Mouse (Mus musculus) forebrain, embryonic 15.5 days (tissue): ENCODE data around the gene Ylpm1. TPM values are rescaled to one million over a fixed set of nuclear protein-coding genes. Genes with fewer than 3 reads are reported as not detected.

Experiments
- ATAC-seq: fragments of 200-750 bp; cut with Nextera tagmentation; replicated peaks from 2 replicates; pipeline ENCODE4 v1.8.0; 2017; ENCODE audit warnings: mild to moderate bottlenecking, moderate TSS enrichment, moderate library complexity
- H3K27ac ChIP-seq: fragments of 300-500 bp; sonication (generic); replicated peaks from 2 replicates; pipeline ENCODE4 v1.5.1; 2015; ENCODE audit warnings: mild to moderate bottlenecking, inconsistent platforms
- H3K27me3 ChIP-seq: fragments of 300-500 bp; sonication (generic); 2 replicates; pipeline ENCODE4 v1.6.1; 2015; ENCODE audit warnings: inconsistent platforms
- H3K36me3 ChIP-seq: fragments of 300-500 bp; sonication (generic); 2 replicates; pipeline ENCODE4 v1.6.1; 2015; ENCODE audit warnings: mild to moderate bottlenecking, inconsistent platforms
- H3K4me1 ChIP-seq: fragments of 300-500 bp; sonication (generic); 2 replicates; pipeline ENCODE4 v1.6.1; 2015; ENCODE audit warnings: inconsistent platforms
- H3K4me2 ChIP-seq: fragments of 300-500 bp; sonication (generic); replicated peaks from 2 replicates; pipeline ENCODE4 v1.6.1; 2015; ENCODE audit warnings: mild to moderate bottlenecking, inconsistent platforms
- H3K4me3 ChIP-seq: fragments of 300-500 bp; sonication (generic); 2 replicates; pipeline ENCODE4 v1.5.1; 2015; ENCODE audit warnings: mild to moderate bottlenecking, inconsistent platforms
- H3K9ac ChIP-seq: fragments of 300-500 bp; sonication (generic); replicated peaks from 2 replicates; pipeline ENCODE4 v1.6.1; 2015; ENCODE audit warnings: mild to moderate bottlenecking, inconsistent platforms
- H3K9me3 ChIP-seq: fragments of 300-500 bp; sonication (generic); 2 replicates; pipeline ENCODE4 v1.6.1; 2016; ENCODE audit warnings: inconsistent platforms
- WGBS: fragments of 180-500 bp; shearing (Covaris S2); methylation state at CpG from one replicate; pipeline ENCODE4 v1.1.7; 2015; ENCODE audit warnings: mixed read lengths; 5-methylcytosine and 5-hydroxymethylcytosine counted together
- polyA plus RNA-seq: library from polyadenylated mRNA; unstranded; fragments of >200 nt; fragmentation: Nextera tagmentation; extraction: Ambion mirVana; gene quantifications from 2 replicates; pipeline ENCODE4 v1.2.1, GENCODE M21; 2015

The Ylpm1 gene
- polyA plus RNA-seq, 1 experiment from 2014 or later = 37.3 TPM

DNA sequence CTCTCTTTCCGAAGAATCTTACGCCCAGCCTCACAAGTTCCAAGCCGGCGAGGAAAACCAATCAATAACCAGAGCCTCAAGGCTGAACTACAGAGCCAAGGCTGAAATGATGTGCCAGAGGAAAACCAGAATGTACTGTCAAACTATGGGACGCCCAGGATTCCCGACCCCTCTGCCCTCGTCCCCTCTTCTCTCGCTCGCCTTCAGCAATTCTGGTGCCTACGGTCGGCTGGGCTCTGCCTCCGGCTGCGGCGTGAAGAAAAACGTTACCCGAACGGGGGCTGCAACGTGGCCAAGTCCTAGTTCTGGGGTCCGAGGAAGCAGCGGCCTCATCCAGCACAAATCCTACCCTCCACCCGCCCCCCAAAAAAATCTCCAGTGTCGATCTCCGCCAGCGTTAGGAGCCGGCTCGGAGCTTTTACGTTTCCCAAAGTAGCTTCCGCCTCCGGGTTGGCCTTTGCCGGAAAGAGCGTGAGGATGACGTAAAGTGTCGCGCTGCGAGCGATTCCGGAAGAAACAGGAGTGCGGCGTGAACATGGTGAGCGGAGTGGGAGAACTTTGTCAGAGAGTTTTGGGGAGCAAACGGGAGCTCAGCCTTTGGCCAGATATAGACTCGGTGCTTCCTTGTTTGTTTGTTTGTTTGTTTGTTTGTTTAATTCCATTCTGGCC is 25.6 kb upstream of the Ylpm1 start, which contains the start of the genes Fcf1 and Arel1:
Gene Fcf1 (plus strand): TSS at position 470 of the 669 bp plus-strand sequence.
Gene Arel1 (minus strand): TSS at position 473 of the 669 bp plus-strand sequence.
- Histone ChIP-seq H3K9ac (peak within 1 kb of the TSS; percentile 73), H3K4me2 (peak within 1 kb of the TSS; percentile 86), H3K36me3 (peaks cover 27% of the 10 kb centered on the region), H3K4me1 (peaks cover 26% of the 10 kb centered on the region), H3K9me3 (no peaks in the 10 kb centered on the region), H3K27me3 (no peaks in the 10 kb centered on the region), H3K4me3 (peak within 1 kb of the TSS; percentile 73), H3K27ac (0 out of 2 replicates have a peak within 1 kb of the TSS, but pooled peaks have one; percentile 60)
- peak; percentile 80 for ATAC-seq
- 1% methylated on average over 42 of the region's 42 CpGs for WGBS

DNA sequence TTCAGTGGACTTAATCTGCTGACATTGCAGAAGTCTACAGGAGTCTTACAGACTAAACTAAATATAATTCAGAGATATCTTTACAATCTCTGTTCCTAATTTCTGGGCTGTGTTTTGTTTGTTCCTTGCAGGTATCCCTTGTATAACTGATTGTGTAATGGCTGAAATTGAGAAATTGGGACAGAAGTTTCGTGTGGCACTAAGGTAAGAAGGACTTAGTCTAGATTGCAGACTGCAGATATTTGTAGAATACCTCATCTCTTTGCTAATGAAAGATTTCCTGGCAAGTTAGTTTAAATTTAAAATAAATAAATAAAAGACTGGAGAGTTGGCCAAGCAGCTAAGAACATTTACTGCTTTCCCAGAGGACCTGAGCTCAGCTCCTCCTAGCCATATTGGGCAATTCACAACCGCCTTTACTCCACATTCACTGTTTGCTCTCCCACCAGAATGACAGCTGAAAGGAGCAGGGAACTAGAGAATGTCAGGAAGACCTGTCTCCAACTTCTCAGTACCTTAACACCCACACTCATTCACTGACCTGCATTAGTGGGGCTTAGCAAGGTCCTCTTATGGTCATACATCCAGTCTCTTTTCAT is 16.8 kb upstream of the Ylpm1 start:
- no peak for ATAC-seq
- Histone ChIP-seq H3K9ac (no peak overlapping the region), H3K27ac (no peak overlapping the region), H3K4me1 (no peaks in the 10 kb centered on the region), H3K27me3 (no peaks in the 10 kb centered on the region), H3K36me3 (peaks cover 86% of the 10 kb centered on the region), H3K4me2 (no peak overlapping the region), H3K9me3 (no peaks in the 10 kb centered on the region), H3K4me3 (no peak overlapping the region)
- 97% methylated on average over 2 of the region's 2 CpGs for WGBS

DNA sequence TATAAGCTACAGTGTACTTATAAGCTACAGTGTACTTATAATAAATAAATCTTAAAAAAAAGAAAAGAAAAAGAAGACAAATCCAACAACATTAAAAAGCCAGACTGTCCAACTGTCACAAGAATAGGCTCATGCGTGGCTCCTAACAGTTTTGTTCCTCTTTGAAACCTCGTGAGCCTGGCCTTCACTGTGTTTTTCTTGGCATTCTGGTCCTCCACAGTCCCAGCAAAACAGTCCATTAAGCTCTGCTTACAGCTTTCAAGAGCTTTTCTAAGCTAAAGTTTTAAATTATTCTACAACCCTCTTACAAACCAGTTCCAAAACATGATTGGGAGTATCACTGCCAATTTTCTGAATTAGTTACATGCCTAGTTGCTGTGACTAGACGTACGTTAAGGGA is 6.7 kb upstream of the Ylpm1 start:
- ATAC-seq = no peak
- Histone ChIP-seq H3K4me3 (no peak overlapping the region), H3K9me3 (no peaks in the 10 kb centered on the region), H3K27ac (no peak overlapping the region), H3K4me1 (no peaks in the 10 kb centered on the region), H3K27me3 (no peaks in the 10 kb centered on the region), H3K9ac (no peak overlapping the region), H3K4me2 (no peak overlapping the region), H3K36me3 (peaks cover 4% of the 10 kb centered on the region; the same call in 1 of the 2 replicates)
- WGBS = 70% methylated on average over 4 of the region's 4 CpGs

DNA sequence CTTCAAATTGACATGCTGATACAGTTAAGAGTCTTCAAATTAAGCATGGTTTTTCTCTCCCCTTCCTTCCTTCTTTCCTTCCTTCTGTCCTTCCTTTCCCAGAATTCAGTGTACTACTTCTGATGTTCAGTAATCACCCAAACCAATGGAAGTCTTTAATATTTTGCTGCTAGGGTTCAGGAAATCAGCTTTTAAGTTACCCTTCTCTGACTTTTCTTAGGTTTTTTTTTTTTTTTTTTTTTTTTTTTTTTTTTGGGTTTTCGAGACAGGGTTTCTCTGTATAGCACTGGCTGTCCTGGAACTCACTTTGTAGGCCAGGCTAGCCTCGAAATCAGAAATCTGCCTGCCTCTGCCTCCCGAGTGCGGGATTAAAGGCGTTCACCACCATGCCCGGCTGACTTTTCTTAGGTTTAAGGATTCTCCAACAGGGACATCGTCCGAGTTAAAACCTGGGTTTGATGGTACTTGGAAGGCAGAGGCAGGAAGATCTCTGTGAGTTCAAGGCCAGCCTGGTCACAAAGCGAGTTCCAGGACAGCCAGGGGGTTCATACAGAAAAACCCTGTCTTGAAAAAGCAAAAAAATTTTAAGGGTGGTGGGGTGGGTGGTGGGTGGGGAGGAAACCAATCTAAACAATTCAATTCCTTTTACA is 884 bp upstream of the Ylpm1 start:
- ATAC-seq = no peak
- Histone ChIP-seq H3K27me3 (no peaks in the 10 kb centered on the region), H3K4me1 (peaks cover 28% of the 10 kb centered on the region), H3K27ac (peak overlapping the region; percentile 59), H3K36me3 (no peaks in the 10 kb centered on the region), H3K9me3 (no peaks in the 10 kb centered on the region), H3K4me3 (peak overlapping the region; percentile 98), H3K9ac (0 out of 2 replicates have a peak overlapping the region, but pooled peaks have one; percentile 12), H3K4me2 (peak overlapping the region; percentile 89)
- 94% methylated on average over 9 of the region's 9 CpGs for WGBS

DNA sequence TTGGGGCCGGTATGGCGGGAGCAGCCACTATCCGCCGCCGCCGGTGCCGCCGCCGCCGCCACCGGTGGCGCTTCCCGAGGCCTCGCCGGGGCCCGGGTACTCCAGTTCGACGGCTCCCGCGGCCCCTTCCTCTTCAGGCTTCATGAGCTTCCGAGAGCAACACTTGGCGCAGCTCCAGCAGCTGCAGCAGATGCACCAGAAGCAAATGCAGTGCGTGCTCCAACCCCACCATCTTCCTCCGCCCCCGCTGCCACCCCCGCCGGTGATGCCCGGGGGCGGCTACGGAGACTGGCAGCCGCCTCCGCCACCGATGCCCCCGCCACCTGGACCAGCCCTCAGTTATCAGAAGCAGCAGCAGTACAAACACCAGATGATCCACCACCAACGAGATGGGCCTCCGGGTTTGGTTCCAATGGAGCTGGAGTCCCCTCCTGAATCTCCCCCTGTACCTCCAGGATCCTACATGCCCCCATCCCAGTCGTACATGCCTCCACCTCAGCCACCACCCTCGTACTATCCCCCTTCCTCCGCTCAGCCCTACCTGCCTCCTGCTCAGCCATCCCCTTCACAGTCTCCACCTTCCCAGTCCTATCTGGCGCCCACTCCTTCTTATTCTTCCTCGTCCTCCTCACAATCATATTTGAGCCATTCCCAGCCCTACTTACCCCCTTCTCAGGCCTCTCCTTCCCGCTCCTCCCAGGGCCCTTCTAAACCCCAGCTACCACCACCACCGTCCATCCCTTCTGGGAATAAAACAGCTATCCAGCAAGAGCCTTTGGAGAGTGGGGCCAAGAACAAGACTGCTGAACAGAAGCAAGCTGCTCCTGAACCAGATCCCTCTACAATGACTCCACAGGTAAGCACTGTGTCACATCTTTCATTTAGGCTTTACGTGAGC is 629 bp downstream of the Ylpm1 start:
- Histone ChIP-seq H3K4me3 (peak overlapping the region; percentile 98), H3K4me2 (peak overlapping the region; percentile 89), H3K27ac (peak overlapping the region; percentile 96), H3K9me3 (no peaks in the 10 kb centered on the region), H3K9ac (peak overlapping the region; percentile 99), H3K4me1 (peaks cover 28% of the 10 kb centered on the region), H3K27me3 (no peaks in the 10 kb centered on the region), H3K36me3 (no peaks in the 10 kb centered on the region)
- ATAC-seq = peak; percentile 76
- under 1% methylated on average over 44 of the region's 44 CpGs for WGBS

DNA sequence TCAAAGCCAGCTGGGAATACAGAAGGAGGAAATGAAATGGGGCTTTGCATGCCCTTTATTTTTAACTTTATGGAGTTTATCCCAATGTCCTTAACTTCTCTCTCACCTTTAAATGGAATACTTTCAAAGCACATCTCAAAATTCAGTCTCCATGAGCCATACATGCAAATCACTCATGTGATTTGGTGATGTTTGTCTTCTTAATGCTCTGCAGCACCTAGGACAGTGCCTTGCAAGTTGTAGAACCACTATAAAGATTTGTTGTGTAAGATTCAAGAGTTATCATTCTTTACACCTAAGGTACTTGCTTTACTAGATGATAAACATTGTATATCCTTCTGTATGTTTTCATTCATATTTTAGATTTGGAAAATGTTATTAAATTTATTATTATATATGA is 2.9 kb downstream of the Ylpm1 start:
- peak overlapping the region; percentile 98 for H3K4me3 ChIP-seq
- H3K4me2 ChIP-seq = peak overlapping the region; percentile 89
- no peaks in the 10 kb centered on the region for H3K36me3 ChIP-seq
- H3K4me1 ChIP-seq = peaks cover 28% of the 10 kb centered on the region
- no peaks in the 10 kb centered on the region for H3K9me3 ChIP-seq
- no peak overlapping the region for H3K27ac ChIP-seq
- no peaks in the 10 kb centered on the region for H3K27me3 ChIP-seq
- no peak for ATAC-seq
- H3K9ac ChIP-seq = peak overlapping the region; percentile 99; the same call in 1 of the 2 replicates

DNA sequence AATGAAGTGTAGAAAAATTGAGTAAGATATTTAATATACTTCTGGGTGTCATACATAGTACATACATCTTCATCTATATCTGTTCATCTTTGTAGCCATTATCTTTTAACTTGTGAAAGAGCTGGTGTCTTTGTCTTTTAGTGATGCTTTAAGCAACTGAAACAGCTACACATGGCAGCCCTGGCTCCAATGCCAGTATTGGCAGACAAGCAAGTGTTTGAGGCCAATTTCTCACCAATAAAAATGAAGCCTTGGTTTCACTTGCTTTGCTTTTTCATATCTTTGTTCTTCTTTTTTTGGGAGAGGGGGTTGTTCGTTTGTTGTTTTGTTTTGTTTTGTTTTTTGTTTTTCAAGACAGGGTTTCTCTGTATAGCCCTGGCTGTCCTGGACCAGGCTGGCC is 10.1 kb downstream of the Ylpm1 start:
- Histone ChIP-seq H3K9ac (no peak overlapping the region), H3K27ac (no peak overlapping the region), H3K9me3 (no peaks in the 10 kb centered on the region), H3K27me3 (no peaks in the 10 kb centered on the region), H3K4me1 (no peaks in the 10 kb centered on the region), H3K4me3 (no peak overlapping the region), H3K4me2 (no peak overlapping the region), H3K36me3 (no peaks in the 10 kb centered on the region)
- 77% methylated on average over 1 of the region's 1 CpGs for WGBS
- ATAC-seq = no peak

DNA sequence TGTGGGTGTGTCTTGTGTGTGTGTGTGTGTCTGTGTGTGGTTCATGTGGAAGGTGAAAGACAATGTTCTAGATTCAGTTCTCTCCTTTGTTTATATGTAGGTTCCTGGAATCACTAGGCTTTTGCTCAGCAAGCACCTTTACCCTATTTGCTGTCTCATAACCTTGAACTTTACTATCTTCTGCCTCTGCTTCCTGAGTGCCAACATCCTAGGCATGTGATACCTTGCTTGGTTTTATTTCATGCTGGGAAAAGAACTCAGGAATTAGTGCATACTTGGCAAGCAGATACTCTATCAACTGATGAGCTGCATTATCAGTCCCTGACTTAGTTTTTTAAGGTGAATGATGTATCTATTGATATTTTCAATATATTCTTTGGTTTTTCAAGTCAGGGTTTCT is 10.9 kb downstream of the Ylpm1 start:
- no peaks in the 10 kb centered on the region for H3K27me3 ChIP-seq

DNA sequence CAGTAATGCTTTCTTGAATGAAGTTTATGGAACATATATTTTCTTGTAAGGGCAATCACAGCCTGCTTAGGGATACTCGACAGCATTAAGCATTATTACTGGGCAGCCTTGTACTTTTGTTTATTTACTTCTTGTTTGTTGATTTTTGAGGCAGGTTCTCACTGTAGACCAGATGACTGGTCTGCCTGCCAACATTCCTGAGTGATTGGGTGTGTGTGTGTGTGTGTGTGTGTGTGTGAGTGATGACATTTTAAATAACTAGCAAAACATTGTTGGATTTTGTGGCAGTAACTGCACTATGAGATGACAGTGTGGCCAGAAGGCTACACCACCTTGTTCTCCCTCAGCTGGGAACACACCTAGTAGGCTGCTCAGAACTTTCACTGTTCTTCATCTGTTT is 13.7 kb downstream of the Ylpm1 start:
- Histone ChIP-seq H3K9me3 (no peaks in the 10 kb centered on the region), H3K27me3 (no peaks in the 10 kb centered on the region), H3K4me2 (no peak overlapping the region), H3K36me3 (peaks cover 16% of the 10 kb centered on the region), H3K4me3 (no peak overlapping the region), H3K9ac (no peak overlapping the region), H3K4me1 (no peaks in the 10 kb centered on the region), H3K27ac (no peak overlapping the region)
- ATAC-seq = no peak
- WGBS = 95% methylated on average over 1 of the region's 1 CpGs

More for the DNA sequence above, 10.9 kb downstream of the Ylpm1 start:
- H3K4me1 ChIP-seq = no peaks in the 10 kb centered on the region
- no peak for ATAC-seq
- H3K36me3 ChIP-seq = no peaks in the 10 kb centered on the region
- no peak overlapping the region for H3K27ac ChIP-seq
- H3K9ac ChIP-seq = no peak overlapping the region
- H3K4me3 ChIP-seq = no peak overlapping the region
- H3K9me3 ChIP-seq = no peaks in the 10 kb centered on the region
- no peak overlapping the region for H3K4me2 ChIP-seq

DNA sequence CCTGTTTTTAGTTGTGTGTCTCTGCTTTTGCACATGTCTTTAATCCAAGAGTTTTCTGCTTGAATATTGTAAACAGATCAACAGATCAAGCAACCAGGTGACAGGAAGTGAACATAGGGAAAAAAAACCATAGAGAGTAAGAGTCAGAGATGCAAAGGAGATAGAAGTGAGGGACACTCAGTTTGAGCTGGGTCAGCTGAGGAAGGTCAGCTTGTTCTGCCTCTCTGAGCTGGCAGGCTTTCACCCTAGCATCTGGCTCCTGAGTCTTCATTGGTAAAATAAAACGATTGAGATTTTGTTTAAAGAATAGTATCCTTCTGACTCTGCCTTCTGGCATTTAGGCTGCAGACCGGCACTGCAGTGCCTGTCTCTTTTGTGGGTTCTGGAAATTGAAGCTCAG is 14.4 kb downstream of the Ylpm1 start:
- H3K4me1 ChIP-seq = no peaks in the 10 kb centered on the region
- H3K9me3 ChIP-seq = no peaks in the 10 kb centered on the region
- H3K27me3 ChIP-seq = no peaks in the 10 kb centered on the region
- H3K9ac ChIP-seq = no peak overlapping the region
- peaks cover 23% of the 10 kb centered on the region for H3K36me3 ChIP-seq
- ATAC-seq = no peak
- no peak overlapping the region for H3K4me2 ChIP-seq
- no peak overlapping the region for H3K27ac ChIP-seq
- H3K4me3 ChIP-seq = no peak overlapping the region
- 86% methylated on average over 2 of the region's 2 CpGs for WGBS

DNA sequence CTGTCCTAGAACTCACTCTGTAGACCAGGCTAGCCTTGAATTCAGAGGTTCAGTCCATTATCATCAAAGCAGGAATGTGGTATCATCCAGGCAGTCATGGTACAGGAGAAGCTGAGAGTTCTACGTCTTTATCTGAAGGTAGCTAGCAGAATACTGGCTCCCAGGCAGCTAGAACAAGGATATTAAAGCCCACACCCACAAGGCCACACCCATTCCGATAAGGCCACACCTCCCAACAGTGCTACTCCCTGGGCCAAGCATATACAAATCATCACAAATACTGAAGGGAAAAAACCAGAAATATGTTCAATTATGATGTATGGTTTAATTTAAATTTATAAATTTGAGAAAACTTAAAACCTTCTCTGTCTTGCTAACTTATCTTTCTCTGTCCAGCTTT is 16.1 kb downstream of the Ylpm1 start:
- 97% methylated on average over 2 of the region's 2 CpGs for WGBS
- Histone ChIP-seq H3K9ac (no peak overlapping the region), H3K27me3 (no peaks in the 10 kb centered on the region), H3K36me3 (peaks cover 31% of the 10 kb centered on the region), H3K4me2 (no peak overlapping the region), H3K4me1 (no peaks in the 10 kb centered on the region), H3K9me3 (no peaks in the 10 kb centered on the region), H3K27ac (no peak overlapping the region), H3K4me3 (no peak overlapping the region)
- ATAC-seq = no peak
